25 mouse cellular contexts compared by ENCODE assay signal in genomic region chr7:141590959-141591358, GRCm38 (mm10).
"Had no signal": no experiment of that assay in that cellular context is flagged by ENCODE, and none has a peak within 500 bp of the region (broad histone marks: within the 10 kb centered on the region; RNA-seq: fewer than 3 reads in every experiment).

No protein-coding gene starts in this region.

- H3K27ac ChIP-seq: gastrocnemius, adult 2 months; heart, embryonic 10.5 days; hindbrain, embryonic 10.5 days; hindbrain, embryonic 12.5 days; hindbrain, embryonic 14.5 days; intestine, embryonic 15.5 days; layer of hippocampus, adult 2 months; left cerebral cortex, adult 2 months; limb, embryonic 10.5 days; limb, embryonic 12.5 days; liver, embryonic 15.5 days had no signal

- H3K27me3 ChIP-seq: heart, embryonic 12.5 days; hindbrain, embryonic 12.5 days; intestine, embryonic 15.5 days; limb, embryonic 12.5 days; liver, embryonic 15.5 days had no signal

- H3K4me3 ChIP-seq: gastrocnemius, adult 2 months; heart, embryonic 10.5 days; heart, embryonic 12.5 days; hindbrain, embryonic 10.5 days; hindbrain, embryonic 12.5 days; intestine, embryonic 15.5 days; layer of hippocampus, adult 2 months; left cerebral cortex, adult 2 months; limb, embryonic 10.5 days; limb, embryonic 12.5 days; liver, embryonic 15.5 days had no signal

- DNase-seq: gastrocnemius, adult 2 months; gastrocnemius, postnatal 10 days; gastrocnemius, postnatal 25 days; heart, adult 18-20 months; heart, postnatal 10 days; heart, postnatal 4 days; kidney, postnatal 4 days; liver; liver, postnatal 0 days had no signal

- H3K9me3 ChIP-seq: heart, embryonic 10.5 days; heart, embryonic 12.5 days; hindbrain, embryonic 10.5 days; hindbrain, embryonic 12.5 days; intestine, embryonic 15.5 days; limb, embryonic 10.5 days; limb, embryonic 12.5 days; liver, embryonic 15.5 days had no signal

- H3K9ac ChIP-seq: heart, embryonic 12.5 days; hindbrain, embryonic 12.5 days; hindbrain, embryonic 14.5 days; intestine, embryonic 15.5 days; limb, embryonic 12.5 days; liver, embryonic 15.5 days; liver, postnatal 0 days had no signal

- H3K4me1 ChIP-seq: hindbrain, embryonic 10.5 days; hindbrain, embryonic 12.5 days; intestine, embryonic 15.5 days; limb, embryonic 10.5 days; limb, embryonic 12.5 days had no signal

- ATAC-seq: forebrain, embryonic 16.5 days; hindbrain, embryonic 16.5 days; inflammation-experienced regulatory T-cells, adult 6 months; intestine, embryonic 15.5 days; intestine, postnatal 0 days; liver, postnatal 0 days had no signal

- H3K4me2 ChIP-seq: heart, embryonic 12.5 days; hindbrain, embryonic 12.5 days; hindbrain, embryonic 14.5 days; intestine, embryonic 15.5 days; limb, embryonic 12.5 days; liver, embryonic 11.5 days; liver, embryonic 15.5 days had no signal
